In the genomic region with DNA sequence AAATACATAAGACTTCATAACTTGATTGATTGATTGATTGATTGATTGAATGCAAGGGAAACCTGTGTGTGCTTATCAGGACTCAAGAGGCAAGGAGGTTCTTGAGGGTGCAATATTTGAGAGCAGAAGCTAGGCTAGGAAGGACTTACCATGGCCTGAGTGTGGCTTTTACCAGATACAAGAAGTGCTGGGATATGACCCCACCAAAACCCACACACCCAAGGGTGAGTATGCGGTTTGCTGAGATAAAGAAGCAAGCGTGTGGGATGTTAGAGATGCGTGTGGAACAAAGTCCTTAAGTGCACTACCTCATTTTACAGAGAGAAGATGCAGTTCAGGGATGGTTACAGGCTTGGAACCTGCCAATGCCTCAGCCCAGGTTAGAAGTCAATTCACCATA, we compare ENCODE assay signal across 24 mouse cellular contexts. TPM values are rescaled to one million over a fixed set of nuclear protein-coding genes. Genes with fewer than 3 reads are reported as not detected.
DNase-seq lines count a peak whose midpoint lies in the region; ATAC-seq and TF ChIP-seq lines count a peak whose summit lies in the region.
"Had no signal": no experiment of that assay in that cellular context is flagged by ENCODE, and none has a peak within 500 bp of the region (broad histone marks: within the 10 kb centered on the region; RNA-seq: fewer than 3 reads in every experiment).

No protein-coding gene starts in this region.

- no peaks in the 10 kb centered on the region for H3K27me3 ChIP-seq in liver, embryonic 12.5 days (replicated peaks)
- no peaks in the 10 kb centered on the region for H3K27me3 ChIP-seq in liver, embryonic 11.5 days (replicated peaks; ENCODE audit: control insufficient read depth, insufficient read depth, low read length)
- H3K27me3 ChIP-seq in G1E (ENCODE audit: insufficient read depth, low read length) = no peaks in the 10 kb centered on the region
- H3K27me3 ChIP-seq: embryonic facial prominence, embryonic 13.5 days; forebrain, embryonic 15.5 days; hindbrain, embryonic 12.5 days had no signal

- ATAC-seq in liver, embryonic 12.5 days = 0 out of 2 replicates have a peak, but pooled peaks have one; percentile 30
- ATAC-seq in liver, embryonic 11.5 days (replicated peaks; ENCODE audit: low FRiP score) = no peak
- 0 out of 2 replicates have a peak, but pooled peaks have one; percentile 8 for ATAC-seq in G1E (ENCODE audit: extremely low read depth, insufficient number of reproducible peaks, low FRiP score, poor library complexity, severe bottlenecking)
- peak; percentile 69 for ATAC-seq in erythroblast, adult 5-6 weeks (replicated peaks; ENCODE audit: low FRiP score, poor library complexity, severe bottlenecking)
- ATAC-seq in megakaryocyte progenitor cell, adult 5-6 weeks (replicated peaks; ENCODE audit: poor library complexity) = peak; percentile 27; the same call in 1 of the 2 replicates
- ATAC-seq: activated CD4-positive, CD25-positive, alpha-beta regulatory T cell, adult 4 months; CD4-positive, CD25-positive, alpha-beta regulatory T cell, adult 4 months; forebrain, embryonic 15.5 days; hindbrain, embryonic 16.5 days; Patski had no signal

- no peak overlapping the region for H3K9ac ChIP-seq in liver, embryonic 12.5 days
- H3K9ac ChIP-seq in liver, embryonic 11.5 days (ENCODE audit: low read depth, low read length) = no peak overlapping the region
- H3K9ac ChIP-seq: embryonic facial prominence, embryonic 13.5 days; forebrain, embryonic 15.5 days; hindbrain, embryonic 12.5 days had no signal

- WGBS in liver, embryonic 12.5 days (ENCODE audit: insufficient replicate concordance) = 55% methylated on average over 3 of the region's 3 CpGs
- 87% methylated on average over 3 of the region's 3 CpGs for WGBS in liver, embryonic 11.5 days

- H3K36me3 ChIP-seq in liver, embryonic 12.5 days = no peaks in the 10 kb centered on the region
- no peaks in the 10 kb centered on the region for H3K36me3 ChIP-seq in liver, embryonic 11.5 days (ENCODE audit: control insufficient read depth, insufficient read depth, low read length)
- H3K36me3 ChIP-seq in G1E (replicated peaks) = peaks cover 26% of the 10 kb centered on the region
- H3K36me3 ChIP-seq: embryonic facial prominence, embryonic 13.5 days; forebrain, embryonic 15.5 days; heart, embryonic 10.5 days; hindbrain, embryonic 12.5 days had no signal

- H3K4me1 ChIP-seq in liver, embryonic 12.5 days = peaks cover 5% of the 10 kb centered on the region; the same call in 1 of the 2 replicates
- no peaks in the 10 kb centered on the region for H3K4me1 ChIP-seq in liver, embryonic 11.5 days (replicated peaks; ENCODE audit: control insufficient read depth, insufficient read depth, low read length)
- peaks cover 62% of the 10 kb centered on the region for H3K4me1 ChIP-seq in G1E (ENCODE audit: insufficient read depth, low read depth, low read length)
- H3K4me1 ChIP-seq: embryonic facial prominence, embryonic 13.5 days; forebrain, embryonic 15.5 days; heart, embryonic 10.5 days; hindbrain, embryonic 12.5 days had no signal

- TF ChIP-seq CTCF in G1E (IDR thresholded peaks at IDR 0.05; ENCODE audit: low read depth, low read length) = no peak

- no peak for DNase-seq in liver, embryonic 11.5 days (ENCODE audit: low spot score)
- no peak for DNase-seq in G1E (ENCODE audit: low spot score)
- DNase-seq in left cerebral cortex, adult 9 months (ENCODE audit: low spot score in 2 of 2) = no peak
- no peak for DNase-seq in cerebellum, adult 8-10 months
- DNase-seq: adrenal gland, postnatal 14 days; B cell, adult 2 months; cerebellum, adult 2 months; cerebellum, postnatal 14 days; gastrocnemius, postnatal 10 days; heart, adult 18-20 months; heart, postnatal 10 days; heart, postnatal 4 days had no signal

- H3K9me3 ChIP-seq in liver, embryonic 12.5 days (replicated peaks) = no peaks in the 10 kb centered on the region
- H3K9me3 ChIP-seq in liver, embryonic 11.5 days (ENCODE audit: control insufficient read depth, low read length) = no peaks in the 10 kb centered on the region
- no peaks in the 10 kb centered on the region for H3K9me3 ChIP-seq in G1E (replicated peaks)
- H3K9me3 ChIP-seq: embryonic facial prominence, embryonic 13.5 days; forebrain, embryonic 15.5 days; heart, embryonic 10.5 days; hindbrain, embryonic 12.5 days had no signal

- H3K4me3 ChIP-seq in liver, embryonic 12.5 days = no peak overlapping the region
- H3K4me3 ChIP-seq in liver, embryonic 11.5 days (ENCODE audit: low read depth, low read length) = no peak overlapping the region
- H3K4me3 ChIP-seq in G1E (ENCODE audit: low read depth, low read length) = no peak overlapping the region
- H3K4me3 ChIP-seq: embryonic facial prominence, embryonic 13.5 days; forebrain, embryonic 15.5 days; heart, embryonic 10.5 days; hindbrain, embryonic 12.5 days had no signal

- no peak overlapping the region for H3K27ac ChIP-seq in liver, embryonic 12.5 days
- no peak overlapping the region for H3K27ac ChIP-seq in liver, embryonic 11.5 days (ENCODE audit: low read depth, low read length)
- H3K27ac ChIP-seq: embryonic facial prominence, embryonic 13.5 days; forebrain, embryonic 15.5 days; heart, embryonic 10.5 days; hindbrain, embryonic 12.5 days had no signal

- no peak overlapping the region for H3K4me2 ChIP-seq in liver, embryonic 12.5 days
- no peak overlapping the region for H3K4me2 ChIP-seq in liver, embryonic 11.5 days
- H3K4me2 ChIP-seq: embryonic facial prominence, embryonic 13.5 days; forebrain, embryonic 15.5 days; hindbrain, embryonic 12.5 days had no signal

RNA-seq across cellular contexts. Expression of gene Gda, which starts 41.0 kb away (rescaled TPM):
- 0.30 and 0.50 TPM in 2 replicates for polyA plus RNA-seq in liver, embryonic 12.5 days (2016; fragmentation: Nextera tagmentation; extraction: Ambion mirVana)
- polyA plus RNA-seq in liver, embryonic 11.5 days (2014; fragmentation: Nextera tagmentation; extraction: Ambion mirVana) = 0.40 and 0.44 TPM in 2 replicates
- total RNA-seq in G1E (2014; fragmentation: Nextera tagmentation) (16.6 and 21.0 TPM in 2 replicates), G1E (2017) (4.9 and 6.0 TPM in 2 replicates)
- 1.2 and 1.7 TPM in 2 replicates for polyA plus RNA-seq in G1E (2012)
- total RNA-seq in erythroblast, adult 5-6 weeks (2015; ENCODE audit: low replicate concordance) = 237 and 297 TPM in 2 replicates
- total RNA-seq in erythroblast, adult 5-6 weeks (2017; ENCODE audit: low replicate concordance) = 556 and 560 TPM in 2 replicates
- 72.8 and 84.6 TPM in 2 replicates for total RNA-seq in megakaryocyte progenitor cell, adult 5-6 weeks (2015)
- 96.6 and 99.5 TPM in 2 replicates for total RNA-seq in megakaryocyte progenitor cell, adult 5-6 weeks (2017)
- polyA plus RNA-seq: forebrain, embryonic 11.5 days had no signal
